Mouse (Mus musculus) G1E-ER4 (cell line): ENCODE measurements around the gene Rftn1. TPM values are rescaled to one million over a fixed set of nuclear protein-coding genes. Genes with fewer than 3 reads are reported as not detected.

Experiments
- GATA1 ChIP-seq: IDR thresholded peaks from one replicate; pipeline ENCODE4 v1.8.0; 2012; ENCODE audit warnings: low read length, inconsistent platforms
- polyA plus RNA-seq: library from polyadenylated mRNA; stranded (reverse); fragments of >175 nt; gene quantifications from 2 replicates; pipeline ENCODE4 v1.2.3, GENCODE M21; 2012

Gene Rftn1
- polyA plus RNA-seq, 1 experiment, result not detected

GRCm38 (mm10) chr17:49992625-49993603 lies 197.6 kb downstream of the Rftn1 start:
- TF ChIP-seq GATA1, result no peak

- TF ChIP-seq GATA1, result no peak
These were observed 200.9 kb downstream of the Rftn1 start for GRCm38 (mm10) chr17:49989583-49989982.

- TF ChIP-seq GATA1, result no peak
These were observed 203.4 kb downstream of the Rftn1 start for GRCm38 (mm10) chr17:49987095-49987494.

GRCm38 (mm10) chr17:49983478-49983877 lies 207.0 kb downstream of the Rftn1 start:
- TF ChIP-seq GATA1, result no peak

GRCm38 (mm10) chr17:49982611-49983390 lies 207.7 kb downstream of the Rftn1 start:
- TF ChIP-seq GATA1, result no peak

- TF ChIP-seq GATA1, result no peak
These were observed 208.9 kb downstream of the Rftn1 start for GRCm38 (mm10) chr17:49981591-49981990.

- no peak for TF ChIP-seq GATA1
These were observed 210.7 kb downstream of the Rftn1 start for GRCm38 (mm10) chr17:49979761-49980285.

GRCm38 (mm10) chr17:49977424-49977790 lies 213.1 kb downstream of the Rftn1 start:
- no peak for TF ChIP-seq GATA1

GRCm38 (mm10) chr17:49976678-49977423 lies 213.6 kb downstream of the Rftn1 start:
- TF ChIP-seq GATA1, result no peak

- TF ChIP-seq GATA1, result no peak
These were observed 215.0 kb downstream of the Rftn1 start for GRCm38 (mm10) chr17:49975481-49975880.

GRCm38 (mm10) chr17:49974996-49975395 lies 215.5 kb downstream of the Rftn1 start:
- TF ChIP-seq GATA1, result no peak

GRCm38 (mm10) chr17:49972164-49972563 lies 218.3 kb downstream of the Rftn1 start:
- TF ChIP-seq GATA1, result no peak

- TF ChIP-seq GATA1, result no peak
These were observed 219.4 kb downstream of the Rftn1 start for GRCm38 (mm10) chr17:49971057-49971456.

GRCm38 (mm10) chr17:49968467-49969207 lies 221.8 kb downstream of the Rftn1 start:
- no peak for TF ChIP-seq GATA1
